Mouse (Mus musculus): ENCODE results near the gene Coro1c.
A peak's percentile ranks its signal among the peaks of the same experiment; 100 is the strongest.

Coro1c gene

DNA sequence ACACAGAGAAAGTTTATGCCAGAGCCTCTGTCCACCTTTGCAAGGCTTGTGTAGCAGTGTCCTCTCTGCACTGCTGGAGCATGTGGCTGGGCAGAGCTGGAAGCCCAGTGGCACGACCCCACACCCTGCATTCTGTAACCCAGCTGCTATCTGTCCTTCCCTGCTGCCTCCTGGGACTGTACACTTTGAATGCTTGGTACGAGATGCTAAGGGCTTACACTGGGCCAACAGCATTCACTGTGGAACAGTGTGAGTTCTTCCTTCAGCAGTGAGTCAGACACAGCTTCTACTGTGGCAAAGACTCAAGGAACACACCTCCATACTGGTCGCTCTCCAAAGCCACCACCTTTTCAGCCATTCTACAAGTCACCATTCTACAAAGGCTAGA, 25.2 kb downstream of the Coro1c start:
- DNase-seq (ENCODE audit: low read depth, low spot score): no peak

GRCm38 (mm10) chr5:113882566-113883383, 25.8 kb downstream of the Coro1c start:
- no peak for DNase-seq (ENCODE audit: low read depth, low spot score)

DNA sequence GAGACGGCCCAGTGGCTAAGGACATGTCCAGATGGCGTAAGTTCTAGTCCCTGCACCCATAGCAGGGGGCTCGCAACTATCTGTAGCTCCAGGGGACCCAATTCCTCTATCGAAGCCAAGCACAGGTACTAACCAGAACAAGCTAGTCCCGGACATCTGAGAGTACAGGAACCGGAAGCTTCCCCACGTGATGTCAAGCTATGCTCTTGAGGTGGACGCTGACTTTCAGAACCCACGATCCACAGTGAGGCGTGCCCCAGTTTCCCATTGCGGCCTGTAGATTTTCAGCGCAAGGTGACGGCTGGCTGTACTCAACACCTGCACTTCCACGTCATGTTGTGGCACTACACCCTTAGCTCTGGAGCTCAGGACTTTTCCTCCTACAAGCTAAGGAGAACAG, 27.4 kb downstream of the Coro1c start:
- DNase-seq (ENCODE audit: low read depth, low spot score): no peak

GRCm38 (mm10) chr5:113878943-113879617, 29.5 kb downstream of the Coro1c start:
- DNase-seq (ENCODE audit: low read depth, low spot score): no peak

- no peak for DNase-seq (ENCODE audit: low read depth, low spot score)
Measured at GRCm38 (mm10) chr5:113877565-113877964, 31.0 kb downstream of the Coro1c start.

- no peak for DNase-seq (ENCODE audit: low read depth, low spot score)
Measured at GRCm38 (mm10) chr5:113876176-113876575, 32.4 kb downstream of the Coro1c start.

- no peak for DNase-seq (ENCODE audit: low read depth, low spot score)
Measured at GRCm38 (mm10) chr5:113875625-113876024, 32.9 kb downstream of the Coro1c start.

DNA sequence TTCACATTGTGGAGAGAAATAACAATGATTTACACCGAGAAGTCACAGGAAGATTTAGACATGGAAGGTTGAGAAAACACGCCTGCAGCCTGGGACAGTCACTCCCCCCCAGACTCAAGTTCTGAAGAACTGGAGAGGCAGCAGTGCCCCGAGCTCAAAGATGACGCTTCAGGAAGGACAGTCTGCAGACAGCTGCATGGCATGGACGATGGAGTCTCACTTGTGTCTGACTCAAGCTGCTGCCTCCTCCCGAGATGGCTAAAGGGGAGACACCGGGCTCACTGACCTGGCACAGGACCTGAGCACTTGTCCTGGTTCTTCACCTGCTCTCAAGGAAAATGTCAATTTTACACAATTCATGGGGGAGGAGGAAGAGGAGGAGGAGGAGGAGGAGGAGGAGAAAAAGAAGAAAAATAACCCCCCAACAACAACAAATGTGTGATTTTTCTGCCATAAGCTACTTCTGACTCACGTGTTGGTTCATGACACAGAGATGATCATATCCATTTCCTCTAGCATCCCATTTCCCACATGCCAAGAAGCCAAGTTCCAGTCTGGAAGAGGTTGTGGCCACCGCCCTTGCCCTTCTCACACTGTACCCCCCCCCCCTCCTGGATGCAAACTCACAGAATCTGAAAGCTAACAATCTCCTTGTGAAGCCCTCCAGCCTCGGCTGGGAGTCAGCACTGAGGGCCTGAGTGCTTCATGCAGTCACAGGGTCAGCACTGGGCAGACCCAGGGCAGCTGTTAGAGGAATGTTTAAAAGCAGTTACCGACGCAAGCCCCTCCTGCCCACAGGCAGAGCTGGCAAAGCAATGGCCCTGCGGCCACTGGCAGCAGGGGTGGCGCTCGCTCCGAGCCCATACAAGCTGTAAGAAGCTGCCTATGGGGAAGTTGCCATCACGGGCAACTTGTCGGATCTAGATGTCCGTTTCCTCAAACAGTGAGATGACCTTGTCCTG, 34.2 kb downstream of the Coro1c start:
- DNase-seq (ENCODE audit: low read depth, low spot score): no peak

- peak; percentile 74 for DNase-seq (ENCODE audit: low read depth, low spot score)
Measured at GRCm38 (mm10) chr5:113872936-113873912, 35.3 kb downstream of the Coro1c start.

DNA sequence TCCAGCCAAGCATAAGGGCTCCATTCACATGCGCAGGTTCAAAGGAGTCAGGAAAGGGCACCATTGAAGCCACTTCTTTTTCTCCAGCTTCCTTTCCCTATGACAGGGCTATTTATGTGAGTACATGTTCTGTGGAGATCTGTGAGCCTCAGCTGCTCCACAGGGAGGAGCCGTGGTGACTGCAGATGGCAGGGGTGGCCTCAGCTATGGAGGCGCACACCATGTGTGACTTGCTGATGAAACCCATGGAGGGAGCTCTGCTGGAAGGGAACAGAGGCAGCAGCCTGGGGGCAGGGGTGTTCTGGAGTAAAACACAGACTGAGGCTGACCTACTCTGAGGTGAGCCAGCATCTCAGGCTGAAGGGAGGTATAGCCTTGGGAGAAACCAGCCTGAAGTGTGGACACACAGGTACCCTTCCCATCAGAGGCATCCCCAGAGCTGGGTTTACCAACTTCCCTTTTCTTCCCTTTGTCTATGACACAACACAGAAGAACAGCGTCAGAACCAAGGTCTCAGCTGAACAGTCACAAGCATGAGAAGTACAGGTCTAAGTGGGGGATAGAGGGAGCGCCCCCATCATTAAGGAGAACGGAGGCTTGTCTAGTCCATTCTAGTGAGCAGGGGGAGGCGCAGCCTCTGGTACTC, 36.5 kb downstream of the Coro1c start:
- DNase-seq (ENCODE audit: low read depth, low spot score): no peak

DNA sequence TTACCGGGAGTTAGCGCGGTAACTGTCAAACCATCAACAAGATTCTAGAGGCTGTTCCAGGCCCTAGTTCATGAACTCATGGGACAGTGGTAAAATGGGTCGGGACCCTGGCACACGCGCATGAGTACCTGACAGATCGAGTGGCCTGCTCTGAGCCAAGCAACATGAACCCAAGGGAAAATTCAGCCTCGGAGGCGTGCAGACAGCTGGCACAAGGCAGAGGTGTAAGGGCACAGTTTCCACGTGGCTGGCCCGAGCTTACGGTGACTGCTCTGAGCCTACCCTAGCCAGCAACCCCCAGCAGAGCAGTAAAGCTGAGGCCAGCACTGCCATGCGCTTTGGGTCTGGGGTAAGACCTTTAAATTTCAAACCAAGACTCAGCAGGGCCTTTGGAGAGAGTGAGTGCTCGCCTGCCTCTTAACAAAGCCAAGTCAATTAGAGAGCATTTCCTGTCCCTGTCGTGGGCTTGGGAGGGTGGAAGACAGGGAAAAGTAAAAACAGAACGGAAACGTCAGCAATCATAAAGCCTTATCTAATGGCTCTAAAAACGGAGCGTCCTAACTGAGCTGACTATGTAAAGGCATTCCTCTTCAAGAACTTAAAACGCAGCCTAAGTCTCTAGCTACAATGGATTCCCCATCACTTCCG, 38.0 kb downstream of the Coro1c start:
- DNase-seq (ENCODE audit: low read depth, low spot score): no peak

- DNase-seq (ENCODE audit: low read depth, low spot score): no peak
Measured at GRCm38 (mm10) chr5:113869132-113869531, 39.4 kb downstream of the Coro1c start.

DNA sequence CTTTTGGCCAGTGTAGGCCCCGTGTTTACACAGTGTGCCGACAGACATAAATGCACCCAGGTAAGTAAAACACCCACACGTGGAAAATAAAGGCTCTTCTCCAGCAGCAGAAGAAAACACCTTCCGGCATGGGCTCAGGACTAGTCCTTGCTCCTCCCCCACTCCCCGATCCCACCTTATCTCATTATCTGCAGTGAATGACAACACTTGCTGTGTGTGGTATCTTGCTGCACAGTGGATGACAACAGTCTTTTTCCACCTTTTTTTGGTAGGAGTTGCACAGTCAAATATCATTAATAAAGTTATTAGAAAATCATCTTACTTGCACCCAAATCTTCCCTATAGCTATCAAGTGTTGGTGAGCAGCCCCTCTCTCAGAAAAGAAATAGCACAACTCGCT, 43.6 kb downstream of the Coro1c start:
- DNase-seq (ENCODE audit: low read depth, low spot score): no peak

GRCm38 (mm10) chr5:113863994-113864393, 44.6 kb downstream of the Coro1c start:
- no peak for DNase-seq (ENCODE audit: low read depth, low spot score)

DNA sequence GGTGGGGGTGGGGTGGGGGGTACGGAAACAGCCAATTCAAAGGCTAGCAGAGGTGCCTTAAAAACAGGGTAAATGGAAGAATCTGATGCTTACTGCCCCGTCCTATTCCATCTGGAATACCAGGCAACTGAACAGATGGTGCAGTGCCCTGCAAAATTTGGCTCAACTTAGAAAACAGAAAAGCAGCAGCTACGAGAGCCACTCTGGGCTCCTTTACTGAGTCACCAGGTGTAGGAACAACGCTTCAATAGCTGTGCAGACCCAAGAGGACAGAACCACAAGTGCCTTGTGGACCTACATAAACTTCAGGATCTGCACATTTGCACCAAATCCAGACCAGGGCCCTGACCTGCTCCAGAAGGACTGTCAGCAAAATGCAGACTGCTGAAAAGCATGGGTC, 46.1 kb downstream of the Coro1c start:
- no peak for DNase-seq (ENCODE audit: low read depth, low spot score)

- DNase-seq (ENCODE audit: low read depth, low spot score): no peak
Measured at GRCm38 (mm10) chr5:113861294-113861693, 47.3 kb downstream of the Coro1c start.

GRCm38 (mm10) chr5:113858971-113859370, 49.6 kb downstream of the Coro1c start:
- no peak for DNase-seq (ENCODE audit: low read depth, low spot score)

DNA sequence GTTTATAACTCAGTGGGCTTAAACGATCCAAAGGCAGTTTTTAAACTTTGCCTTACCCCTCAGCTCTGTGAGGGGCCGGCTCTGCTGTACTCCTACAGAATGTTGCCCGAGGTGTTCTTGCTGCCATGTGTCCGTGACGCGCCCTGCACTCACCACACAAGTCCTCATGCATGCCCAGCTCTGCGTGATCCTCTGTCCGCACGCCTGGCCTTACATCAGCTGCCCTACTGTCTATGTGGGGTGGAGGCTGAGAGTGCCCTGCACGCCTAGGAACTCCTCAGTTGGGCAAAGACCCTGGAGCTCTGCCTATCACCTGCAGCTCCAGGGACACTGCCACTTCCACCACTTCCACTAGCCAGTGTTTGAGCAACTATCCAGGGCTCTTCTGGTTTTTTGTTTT, 50.0 kb downstream of the Coro1c start:
- DNase-seq (ENCODE audit: low read depth, low spot score): no peak

DNA sequence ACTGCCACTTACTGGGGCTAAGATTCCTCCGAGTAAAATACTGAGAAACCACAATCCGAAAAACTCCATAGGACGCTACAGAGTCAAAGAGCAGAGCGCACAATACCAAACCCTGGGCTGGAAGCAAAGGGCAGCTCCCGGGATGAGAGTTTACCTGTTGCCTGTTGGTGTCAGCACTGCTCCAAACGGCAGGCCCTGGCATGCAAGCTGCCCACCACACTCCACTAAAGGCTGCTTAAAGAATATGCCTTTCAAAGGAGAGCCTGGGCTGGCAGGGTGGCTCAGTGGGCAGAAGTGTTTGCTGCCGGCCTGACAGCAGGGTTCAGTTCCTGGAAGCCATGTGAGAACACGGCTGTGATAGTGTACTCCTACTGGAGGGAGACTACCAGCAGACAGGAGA, 50.9 kb downstream of the Coro1c start:
- no peak for DNase-seq (ENCODE audit: low read depth, low spot score)

DNA sequence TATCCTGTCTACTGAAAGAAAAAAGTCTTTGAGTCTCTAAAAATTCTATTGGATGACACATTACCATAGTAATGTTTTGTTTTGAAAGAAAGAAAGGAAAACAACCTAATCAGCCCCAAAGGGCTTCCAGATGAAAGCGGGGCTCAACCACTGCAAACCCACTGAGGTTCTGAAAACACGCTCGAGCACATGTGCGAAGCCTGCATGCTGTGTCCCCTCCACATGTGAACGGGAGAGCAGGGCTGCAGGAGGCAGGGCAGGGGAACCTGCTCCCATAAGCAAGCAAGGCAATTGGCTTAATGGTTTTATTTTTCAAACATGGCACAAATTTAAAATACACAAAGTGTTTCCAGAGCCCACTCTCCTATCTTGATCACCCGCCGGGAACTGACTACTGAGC, 51.9 kb downstream of the Coro1c start:
- DNase-seq (ENCODE audit: low read depth, low spot score): no peak

Measured in embryo, embryonic 11.5 days (tissue).